Mouse (Mus musculus): ENCODE data around the gene Ccdc157. TPM values are rescaled to one million over a fixed set of nuclear protein-coding genes. Genes with fewer than 3 reads are reported as not detected.

Ccdc157 gene
- polyA plus RNA-seq, 1 experiment from 2014 or later = 2.3 TPM

- no peaks in the 10 kb centered on the region for H3K27me3 ChIP-seq (replicated peaks; ENCODE audit: control insufficient read depth, insufficient read depth, low read length)
- no peak overlapping the region for H3K4me3 ChIP-seq (ENCODE audit: low read depth, low read length)
- no peak overlapping the region for H3K4me2 ChIP-seq
- H3K9me3 ChIP-seq (ENCODE audit: control insufficient read depth, low read length) = no peaks in the 10 kb centered on the region
- 92% methylated on average over 2 of the region's 2 CpGs for WGBS
- DNase-seq (ENCODE audit: low spot score) (no peak), ATAC-seq (replicated peaks; ENCODE audit: low FRiP score) (no peak)
- H3K36me3 ChIP-seq (ENCODE audit: control insufficient read depth, insufficient read depth, low read length) = peaks cover 63% of the 10 kb centered on the region
- no peak overlapping the region for H3K9ac ChIP-seq (ENCODE audit: low read depth, low read length)
- no peak overlapping the region for H3K27ac ChIP-seq (ENCODE audit: low read depth, low read length)
- peaks cover 18% of the 10 kb centered on the region for H3K4me1 ChIP-seq (replicated peaks; ENCODE audit: control insufficient read depth, insufficient read depth, low read length)
Observed at GRCm38 (mm10) chr11:4164701-4165100, 4.6 kb upstream of the Ccdc157 start.

- peak overlapping the region; percentile 97 for H3K4me2 ChIP-seq
- ATAC-seq (replicated peaks; ENCODE audit: low FRiP score) = no peak
Observed at GRCm38 (mm10) chr11:4160758-4161480, 826 bp upstream of the Ccdc157 start.

DNA sequence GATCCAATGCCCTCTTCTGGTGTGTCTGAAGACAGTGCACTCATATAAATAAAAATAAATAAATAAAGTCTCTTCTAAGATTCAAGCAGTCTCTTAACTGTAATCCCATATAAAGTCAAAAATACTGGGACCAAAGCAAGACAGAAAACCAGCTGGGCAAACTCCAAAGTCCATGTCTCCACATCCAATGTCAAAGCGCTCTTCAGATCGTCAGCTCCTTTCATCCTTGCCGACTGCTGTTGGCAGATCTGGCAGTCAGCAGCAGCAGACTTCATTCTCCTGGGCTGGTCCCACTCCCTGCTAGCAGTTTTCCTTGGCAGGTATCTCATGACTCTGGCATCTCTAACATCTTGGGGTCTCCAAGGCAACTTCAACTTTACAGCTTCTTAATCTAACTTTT is 1.4 kb downstream of the Ccdc157 start:
- Histone ChIP-seq H3K4me1 (replicated peaks; ENCODE audit: control insufficient read depth, insufficient read depth, low read length) (peaks cover 25% of the 10 kb centered on the region), H3K4me2 (no peak overlapping the region), H3K27me3 (replicated peaks; ENCODE audit: control insufficient read depth, insufficient read depth, low read length) (no peaks in the 10 kb centered on the region), H3K27ac (ENCODE audit: low read depth, low read length) (no peak overlapping the region), H3K36me3 (ENCODE audit: control insufficient read depth, insufficient read depth, low read length) (peaks cover 16% of the 10 kb centered on the region), H3K4me3 (ENCODE audit: low read depth, low read length) (no peak overlapping the region), H3K9ac (ENCODE audit: low read depth, low read length) (no peak overlapping the region), H3K9me3 (ENCODE audit: control insufficient read depth, low read length) (no peaks in the 10 kb centered on the region)
- DNase-seq (ENCODE audit: low spot score) = no peak
- no peak for ATAC-seq (replicated peaks; ENCODE audit: low FRiP score)
- 79% methylated on average over 3 of the region's 3 CpGs for WGBS

More at GRCm38 (mm10) chr11:4160758-4161480, 826 bp upstream of the Ccdc157 start:
- no peak for DNase-seq (ENCODE audit: low spot score)
- Histone ChIP-seq H3K9me3 (ENCODE audit: control insufficient read depth, low read length) (no peaks in the 10 kb centered on the region), H3K9ac (ENCODE audit: low read depth, low read length) (peak overlapping the region; percentile 91), H3K4me1 (replicated peaks; ENCODE audit: control insufficient read depth, insufficient read depth, low read length) (peaks cover 25% of the 10 kb centered on the region), H3K27me3 (replicated peaks; ENCODE audit: control insufficient read depth, insufficient read depth, low read length) (no peaks in the 10 kb centered on the region), H3K4me3 (ENCODE audit: low read depth, low read length) (peak overlapping the region; percentile 95), H3K27ac (ENCODE audit: low read depth, low read length) (peak overlapping the region; percentile 87), H3K36me3 (ENCODE audit: control insufficient read depth, insufficient read depth, low read length) (peaks cover 28% of the 10 kb centered on the region)
- WGBS = 3% methylated on average over 15 of the region's 15 CpGs

DNA sequence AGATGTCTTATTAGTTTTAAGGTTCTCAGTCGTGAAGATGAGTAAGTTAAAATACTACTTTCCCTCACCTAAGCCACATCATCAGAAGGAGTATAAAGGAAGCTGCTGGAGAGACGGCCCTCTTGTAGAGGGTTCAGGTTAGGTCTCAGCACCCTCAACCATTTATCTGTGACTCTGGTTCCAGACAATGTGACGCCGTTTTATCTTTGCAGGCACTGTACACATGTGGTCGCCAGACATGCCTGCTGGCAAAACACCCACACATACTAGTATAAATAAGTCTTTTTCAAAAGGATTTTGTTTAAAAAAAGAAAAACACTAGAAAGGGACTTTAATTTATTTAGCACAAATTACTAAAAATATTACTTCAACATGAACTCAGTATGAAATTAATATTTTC is 4.5 kb downstream of the Ccdc157 start:
- H3K36me3 ChIP-seq (ENCODE audit: control insufficient read depth, insufficient read depth, low read length) = no peaks in the 10 kb centered on the region
- no peak overlapping the region for H3K4me3 ChIP-seq (ENCODE audit: low read depth, low read length)
- WGBS = 52% methylated on average over 5 of the region's 5 CpGs
- peaks cover 11% of the 10 kb centered on the region; the same call in 1 of the 2 replicates for H3K4me1 ChIP-seq (replicated peaks; ENCODE audit: control insufficient read depth, insufficient read depth, low read length)
- ATAC-seq (replicated peaks; ENCODE audit: low FRiP score) (0 out of 2 replicates have a peak, but pooled peaks have one; percentile 32), DNase-seq (ENCODE audit: low spot score) (no peak)
- H3K9me3 ChIP-seq (ENCODE audit: control insufficient read depth, low read length) = no peaks in the 10 kb centered on the region
- no peak overlapping the region for H3K4me2 ChIP-seq
- H3K27me3 ChIP-seq (replicated peaks; ENCODE audit: control insufficient read depth, insufficient read depth, low read length) = no peaks in the 10 kb centered on the region
- no peak overlapping the region for H3K9ac ChIP-seq (ENCODE audit: low read depth, low read length)
- H3K27ac ChIP-seq (ENCODE audit: low read depth, low read length) = no peak overlapping the region

- Histone ChIP-seq H3K27ac (ENCODE audit: low read depth, low read length) (no peak overlapping the region), H3K27me3 (replicated peaks; ENCODE audit: control insufficient read depth, insufficient read depth, low read length) (no peaks in the 10 kb centered on the region), H3K36me3 (ENCODE audit: control insufficient read depth, insufficient read depth, low read length) (no peaks in the 10 kb centered on the region), H3K4me1 (replicated peaks; ENCODE audit: control insufficient read depth, insufficient read depth, low read length) (0 out of 2 replicates have a peak, but pooled peaks cover 5% of the 10 kb centered on the region), H3K9me3 (ENCODE audit: control insufficient read depth, low read length) (no peaks in the 10 kb centered on the region), H3K4me2 (no peak overlapping the region), H3K4me3 (ENCODE audit: low read depth, low read length) (no peak overlapping the region), H3K9ac (ENCODE audit: low read depth, low read length) (no peak overlapping the region)
- 83% methylated on average over 7 of the region's 7 CpGs for WGBS
- DNase-seq (ENCODE audit: low spot score) (no peak), ATAC-seq (replicated peaks; ENCODE audit: low FRiP score) (no peak)
Observed at GRCm38 (mm10) chr11:4153694-4154093, 6.4 kb downstream of the Ccdc157 start.

DNA sequence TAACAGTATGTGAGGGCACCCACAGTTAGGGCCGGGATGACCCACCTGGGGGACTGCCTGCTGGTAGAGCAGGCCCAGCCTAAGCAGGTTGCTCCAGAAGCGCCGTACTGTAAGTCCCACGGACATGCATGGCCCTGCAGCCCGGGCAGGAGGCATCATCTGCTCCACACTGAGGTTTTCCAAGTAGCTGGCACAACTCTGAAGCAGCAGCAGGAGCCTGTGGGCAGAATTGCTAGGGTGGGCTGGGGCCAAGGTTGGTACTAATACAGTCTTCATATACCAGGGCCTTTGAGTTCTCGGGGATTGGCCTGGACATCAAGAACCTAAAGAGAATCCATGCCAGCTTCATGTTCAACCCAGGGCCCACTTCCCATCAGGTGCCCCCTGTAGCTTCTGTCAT is 10.2 kb downstream of the Ccdc157 start:
- DNase-seq (ENCODE audit: low spot score) (no peak), ATAC-seq (replicated peaks; ENCODE audit: low FRiP score) (no peak)
- no peaks in the 10 kb centered on the region for H3K9me3 ChIP-seq (ENCODE audit: control insufficient read depth, low read length)
- H3K36me3 ChIP-seq (ENCODE audit: control insufficient read depth, insufficient read depth, low read length) = no peaks in the 10 kb centered on the region
- no peak overlapping the region for H3K4me2 ChIP-seq
- no peak overlapping the region for H3K27ac ChIP-seq (ENCODE audit: low read depth, low read length)
- no peaks in the 10 kb centered on the region for H3K4me1 ChIP-seq (replicated peaks; ENCODE audit: control insufficient read depth, insufficient read depth, low read length)
- 89% methylated on average over 6 of the region's 6 CpGs for WGBS
- H3K9ac ChIP-seq (ENCODE audit: low read depth, low read length) = no peak overlapping the region
- no peak overlapping the region for H3K4me3 ChIP-seq (ENCODE audit: low read depth, low read length)
- H3K27me3 ChIP-seq (replicated peaks; ENCODE audit: control insufficient read depth, insufficient read depth, low read length) = no peaks in the 10 kb centered on the region

- Histone ChIP-seq H3K4me3 (ENCODE audit: low read depth, low read length) (no peak overlapping the region), H3K9me3 (ENCODE audit: control insufficient read depth, low read length) (no peaks in the 10 kb centered on the region), H3K36me3 (ENCODE audit: control insufficient read depth, insufficient read depth, low read length) (0 out of 2 replicates have a peak, but pooled peaks cover 2% of the 10 kb centered on the region), H3K9ac (ENCODE audit: low read depth, low read length) (no peak overlapping the region), H3K27me3 (replicated peaks; ENCODE audit: control insufficient read depth, insufficient read depth, low read length) (no peaks in the 10 kb centered on the region), H3K4me1 (replicated peaks; ENCODE audit: control insufficient read depth, insufficient read depth, low read length) (no peaks in the 10 kb centered on the region), H3K4me2 (no peak overlapping the region), H3K27ac (ENCODE audit: low read depth, low read length) (no peak overlapping the region)
- no peak for ATAC-seq (replicated peaks; ENCODE audit: low FRiP score)
- 86% methylated on average over 9 of the region's 9 CpGs for WGBS
- DNase-seq (ENCODE audit: low spot score) = no peak
Observed at GRCm38 (mm10) chr11:4148536-4149156, 11.4 kb downstream of the Ccdc157 start.

- H3K27me3 ChIP-seq (replicated peaks; ENCODE audit: control insufficient read depth, insufficient read depth, low read length) = no peaks in the 10 kb centered on the region
- 0 out of 2 replicates have a peak, but pooled peaks cover 2% of the 10 kb centered on the region for H3K36me3 ChIP-seq (ENCODE audit: control insufficient read depth, insufficient read depth, low read length)
- H3K27ac ChIP-seq (ENCODE audit: low read depth, low read length) = no peak overlapping the region
- WGBS = 92% methylated on average over 5 of the region's 5 CpGs
- DNase-seq (ENCODE audit: low spot score) = no peak
- H3K4me1 ChIP-seq (replicated peaks; ENCODE audit: control insufficient read depth, insufficient read depth, low read length) = no peaks in the 10 kb centered on the region
- no peak overlapping the region for H3K4me3 ChIP-seq (ENCODE audit: low read depth, low read length)
- no peaks in the 10 kb centered on the region for H3K9me3 ChIP-seq (ENCODE audit: control insufficient read depth, low read length)
- no peak overlapping the region for H3K4me2 ChIP-seq
- ATAC-seq (replicated peaks; ENCODE audit: low FRiP score) = no peak
- no peak overlapping the region for H3K9ac ChIP-seq (ENCODE audit: low read depth, low read length)
Observed at GRCm38 (mm10) chr11:4148120-4148519, 12.0 kb downstream of the Ccdc157 start.

DNA sequence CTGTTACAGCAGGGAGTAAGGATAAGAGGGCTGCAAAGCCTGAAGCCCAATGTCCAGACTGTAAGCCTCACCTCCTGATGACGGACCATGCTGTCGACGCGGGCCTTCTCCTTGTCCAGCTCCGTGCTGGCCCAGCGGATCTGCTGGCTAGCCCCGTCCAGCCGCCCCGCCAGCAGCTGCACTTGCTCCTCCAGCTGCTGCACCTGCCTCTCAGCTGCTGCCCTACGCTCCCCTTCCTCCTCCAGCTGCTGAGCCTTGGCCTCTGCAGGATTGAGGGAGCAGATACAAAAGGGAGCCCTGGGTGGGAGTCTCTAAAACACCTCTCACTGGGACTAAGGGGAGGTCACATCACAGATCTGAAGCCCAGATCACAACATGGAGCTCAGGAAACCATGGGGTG is 13.0 kb downstream of the Ccdc157 start:
- no peak for ATAC-seq (replicated peaks; ENCODE audit: low FRiP score)

More for the DNA sequence above, 13.0 kb downstream of the Ccdc157 start:
- H3K36me3 ChIP-seq (ENCODE audit: control insufficient read depth, insufficient read depth, low read length) = 0 out of 2 replicates have a peak, but pooled peaks cover 3% of the 10 kb centered on the region
- no peak overlapping the region for H3K4me2 ChIP-seq
- no peak overlapping the region for H3K9ac ChIP-seq (ENCODE audit: low read depth, low read length)
- H3K4me3 ChIP-seq (ENCODE audit: low read depth, low read length) = no peak overlapping the region
- no peaks in the 10 kb centered on the region for H3K4me1 ChIP-seq (replicated peaks; ENCODE audit: control insufficient read depth, insufficient read depth, low read length)
- no peak overlapping the region for H3K27ac ChIP-seq (ENCODE audit: low read depth, low read length)
- WGBS = 81% methylated on average over 10 of the region's 10 CpGs
- H3K27me3 ChIP-seq (replicated peaks; ENCODE audit: control insufficient read depth, insufficient read depth, low read length) = no peaks in the 10 kb centered on the region
- DNase-seq (ENCODE audit: low spot score) = no peak
- H3K9me3 ChIP-seq (ENCODE audit: control insufficient read depth, low read length) = no peaks in the 10 kb centered on the region

Measured in liver, embryonic 11.5 days (tissue).